In the genomic region with DNA sequence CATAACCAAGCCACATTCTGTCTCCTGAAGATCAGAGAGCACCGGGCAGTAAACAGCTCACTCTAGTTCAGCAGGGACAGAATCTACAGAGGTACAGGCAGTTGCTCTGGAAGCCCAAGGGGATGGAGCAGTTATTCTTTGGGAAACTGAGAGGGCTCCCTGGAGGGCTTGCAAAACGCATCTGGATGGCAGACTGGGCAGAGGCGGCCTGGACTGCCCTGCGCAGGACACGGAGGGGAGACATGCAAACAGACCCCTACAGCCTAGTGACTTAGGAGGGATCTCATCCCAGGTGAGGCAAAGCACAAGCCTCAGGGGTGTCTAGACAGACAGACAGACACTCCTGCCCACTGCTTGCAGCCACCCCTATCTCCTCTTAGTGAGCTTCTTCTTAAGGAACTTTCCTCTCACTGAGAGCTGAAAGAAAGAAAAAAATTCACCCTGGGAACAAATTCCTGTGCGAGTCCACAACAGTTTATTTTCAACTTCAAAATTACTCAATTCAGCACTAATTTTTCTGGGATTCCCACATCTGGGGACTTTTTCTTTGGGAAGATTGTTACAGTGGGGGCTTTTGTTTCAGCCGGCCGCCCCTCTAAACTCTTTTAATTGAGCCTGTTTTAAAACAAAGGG, we compare ENCODE assay signal across 8 mouse cellular contexts. TPM values are rescaled to one million over a fixed set of nuclear protein-coding genes. Genes with fewer than 3 reads are reported as not detected.
A peak's percentile ranks its signal among the peaks of the same experiment; 100 is the strongest.
DNase-seq lines count a peak whose midpoint lies in the region.

No protein-coding gene starts in this region.

- 9% methylated on average over 8 of the region's 8 CpGs for whole genome bisulfite sequencing in midbrain, embryonic 10.5 days

- peaks cover 40% of the 10 kb centered on the region for H3K36me3 ChIP-seq in midbrain, embryonic 10.5 days

- DNase-seq in embryo, embryonic 10 days (ENCODE audit: low spot score), result peak; percentile 39
- DNase-seq in embryo, embryonic 9.5 days (ENCODE audit: extremely low spot score), result no peak
- DNase-seq in ES-CJ7 (ENCODE audit: low read depth, low spot score), result peak; percentile 58
- DNase-seq in forelimb bud, embryonic 11.5 days (ENCODE audit: low read depth, low spot score), result peak; percentile 46
- DNase-seq in midbrain, embryonic 10.5 days (ENCODE audit: low spot score), result peak; percentile 36
- no peak for DNase-seq in cerebellum, adult 11-12 months
- no peak for DNase-seq in thymus, adult 18-20 months
- DNase-seq in thymus, postnatal 36 days, result no peak

- H3K27ac ChIP-seq in midbrain, embryonic 10.5 days (replicated peaks), result peak overlapping the region; percentile 83

- no peaks in the 10 kb centered on the region for H3K9me3 ChIP-seq in midbrain, embryonic 10.5 days (replicated peaks)

- peaks cover 64% of the 10 kb centered on the region for H3K4me1 ChIP-seq in midbrain, embryonic 10.5 days

- H3K4me3 ChIP-seq in midbrain, embryonic 10.5 days, result peak overlapping the region; percentile 31; the same call in 1 of the 2 replicates

- H3K27me3 ChIP-seq in midbrain, embryonic 10.5 days (ENCODE audit: low read depth, poor library complexity, severe bottlenecking), result no peaks in the 10 kb centered on the region

RNA-seq across cellular contexts. Expression of a gene that starts 24.4 kb away (rescaled TPM):
- 11.2 and 11.6 TPM in 2 replicates for polyA plus RNA-seq in midbrain, embryonic 10.5 days (2016; fragmentation: Nextera tagmentation; extraction: Ambion mirVana)

Comparison
In these comparisons a context has a peak if more than half of its experiments do, and no peak if none do; other contexts are left out.
1. DNase-seq: peak in embryo, embryonic 10 days (single experiment), ES-CJ7 (single experiment), forelimb bud, embryonic 11.5 days (single experiment) and midbrain, embryonic 10.5 days (single experiment); none in embryo, embryonic 9.5 days (single experiment), cerebellum, adult 11-12 months (single experiment), thymus, adult 18-20 months (0 of 2) and thymus, postnatal 36 days (0 of 2).